Mouse (Mus musculus) embryo, embryonic 11.5 days (tissue): ENCODE measurements at regions not wholly inside any gene's neighbourhood (a gene's known extent, or its start where the extent isn't known, plus 50 kb on each side); places are given as distances from the start of the nearest gene placed in this dataset.

ENCODE experiments used
- DNase-seq: peaks from one replicate; pipeline ENCODE4 v3.0.0-alpha.2; 2012; ENCODE audit warnings: low read depth, low spot score

GRCm38 (mm10) chr11:89932231-89932865 lies 70.3 kb downstream of the Pctp start:
- DNase-seq = no peak

GRCm38 (mm10) chr11:89929115-89929988 lies 73.3 kb downstream of the Pctp start:
- no peak for DNase-seq

GRCm38 (mm10) chr11:89927483-89928156 lies 75.1 kb downstream of the Pctp start:
- DNase-seq = no peak

- DNase-seq = no peak
These were observed 80.1 kb downstream of the Pctp start for GRCm38 (mm10) chr11:89922551-89922950.

DNA sequence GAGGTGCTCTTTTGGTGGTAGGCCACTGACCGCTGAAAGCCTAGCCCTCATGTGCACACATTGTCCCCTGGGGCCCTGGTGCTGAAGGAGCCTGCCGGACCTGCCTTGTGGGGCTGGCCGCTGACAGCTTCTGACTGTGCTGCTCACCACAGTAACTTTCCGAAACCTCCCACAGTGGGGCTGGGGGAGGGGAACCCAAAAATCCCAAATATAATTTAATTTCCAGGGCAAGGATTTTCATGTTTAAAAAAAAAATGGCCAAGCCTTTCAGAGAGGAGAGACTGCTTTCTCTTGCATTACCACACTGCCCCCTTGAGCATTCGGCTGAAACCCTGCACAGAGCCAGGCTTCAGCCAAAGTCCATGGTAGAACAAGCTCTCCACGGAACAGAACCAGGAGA lies 81.5 kb downstream of the Pctp start:
- DNase-seq = peak; percentile 27

GRCm38 (mm10) chr11:89915795-89916194 lies 86.9 kb downstream of the Pctp start:
- no peak for DNase-seq

DNA sequence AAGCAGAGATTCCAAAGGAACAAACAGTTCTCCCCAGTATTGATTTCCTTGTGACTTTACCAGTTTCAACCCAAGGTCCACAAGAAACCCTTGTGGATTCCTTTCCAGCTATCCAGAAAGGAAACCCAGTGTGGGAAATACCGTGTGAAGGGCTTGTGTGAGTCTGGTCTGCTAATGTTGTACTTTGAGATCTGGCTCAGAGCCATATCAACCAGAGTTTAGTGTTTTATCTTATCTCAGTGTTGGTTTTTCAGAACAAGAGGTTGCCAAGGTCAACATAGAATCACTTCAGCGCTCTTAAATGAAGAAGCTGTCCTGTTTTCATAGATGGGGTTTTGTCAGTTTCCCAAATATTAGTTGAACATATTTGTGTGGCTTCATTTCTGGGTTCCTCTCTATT lies 88.1 kb downstream of the Pctp start:
- DNase-seq = no peak

- DNase-seq = no peak
These were observed 101.4 kb downstream of the Pctp start for GRCm38 (mm10) chr11:89901241-89901740.

- no peak for DNase-seq
These were observed 104.2 kb downstream of the Pctp start for GRCm38 (mm10) chr11:89898516-89898915.

- DNase-seq = no peak
These were observed 105.8 kb downstream of the Pctp start for GRCm38 (mm10) chr11:89896854-89897253.

DNA sequence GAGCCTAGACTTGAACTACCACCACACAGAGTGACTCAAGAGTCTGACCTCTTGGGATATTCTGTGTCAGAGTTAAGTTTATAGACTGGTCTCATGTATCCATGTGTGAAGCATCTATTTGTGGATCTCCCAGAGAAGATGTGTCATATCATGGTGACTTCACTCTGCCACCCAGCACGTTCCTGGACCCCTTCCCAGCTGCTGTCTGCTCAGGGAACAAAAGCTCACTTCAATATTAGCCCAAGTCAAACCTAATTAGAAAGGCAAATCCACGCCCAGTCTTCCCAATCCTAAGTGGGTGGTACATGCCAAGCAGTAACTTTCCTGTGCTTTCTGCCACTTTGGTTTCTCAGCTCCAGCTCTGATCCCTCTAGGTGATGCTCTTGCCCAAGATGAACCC lies 94.1 kb upstream of the Ankfn1 start:
- DNase-seq = no peak

GRCm38 (mm10) chr11:89867575-89867974 lies 90.1 kb upstream of the Ankfn1 start:
- DNase-seq = no peak

DNA sequence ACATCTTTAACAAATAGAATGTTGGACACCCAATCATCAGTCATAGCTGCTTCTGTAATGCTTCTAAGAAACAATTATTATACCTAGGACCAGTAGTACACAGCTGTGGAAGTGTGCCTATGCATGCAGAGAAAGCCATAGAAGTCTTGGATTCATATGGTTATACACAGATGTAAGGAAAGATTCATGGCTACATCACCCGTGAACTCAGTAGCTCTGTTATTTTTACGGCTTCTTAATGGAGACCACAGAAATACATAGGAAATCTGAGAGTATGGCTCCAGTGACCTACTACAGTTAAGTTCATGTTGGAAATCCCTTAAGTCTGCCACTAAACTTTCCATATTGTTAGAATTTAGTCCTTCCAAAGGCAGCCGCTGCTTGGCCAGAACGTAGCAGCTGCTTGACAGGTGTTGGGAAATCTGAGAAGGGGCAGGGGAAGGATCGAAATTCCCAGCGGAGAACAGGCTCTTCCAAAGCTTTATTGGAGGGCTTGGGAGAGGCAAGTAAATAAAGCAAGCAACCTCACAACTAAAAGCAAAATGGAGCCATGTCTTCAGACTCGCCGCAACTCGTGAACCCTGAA lies 78.8 kb upstream of the Ankfn1 start:
- peak; percentile 22 for DNase-seq

DNA sequence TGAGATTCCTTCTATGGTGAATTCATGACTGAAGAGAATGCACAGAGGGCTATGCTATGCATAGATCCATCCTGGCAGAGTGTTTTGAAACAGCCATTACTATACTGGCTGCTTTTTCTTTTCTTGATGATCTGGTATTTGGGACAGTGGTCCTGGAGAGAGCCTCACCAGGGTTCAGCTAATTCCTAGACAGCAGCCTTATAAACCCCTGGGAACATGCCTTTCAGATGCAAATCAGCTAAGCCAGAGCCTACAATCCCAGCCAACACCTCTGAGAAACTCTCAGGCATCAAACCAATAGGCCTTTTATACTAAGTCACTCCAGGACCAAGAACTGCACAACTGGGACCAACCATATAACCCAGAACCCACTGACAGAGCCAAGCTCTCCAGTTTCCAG lies 64.4 kb upstream of the Ankfn1 start:
- no peak for DNase-seq

- no peak for DNase-seq
These were observed 62.3 kb upstream of the Ankfn1 start for GRCm38 (mm10) chr11:89839671-89840327.

DNA sequence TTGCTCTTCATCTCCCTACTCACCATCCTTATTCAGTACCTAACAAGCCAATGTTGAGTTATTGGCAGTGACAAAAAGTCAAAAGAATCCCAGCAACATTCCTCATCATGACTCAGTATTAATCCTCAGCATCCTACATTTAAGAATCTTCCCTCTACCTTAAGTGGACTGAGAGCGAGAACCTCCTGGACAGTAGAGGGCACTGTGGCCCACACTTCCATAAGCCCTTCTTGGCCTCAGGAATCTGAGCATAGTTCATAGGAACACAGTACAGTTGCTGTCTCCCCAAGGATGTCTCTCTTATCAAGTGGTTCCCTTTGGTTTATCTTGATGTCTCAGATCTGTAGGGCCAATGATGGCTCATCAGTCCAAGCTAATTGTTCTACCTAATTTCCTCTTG lies 60.5 kb upstream of the Ankfn1 start:
- no peak for DNase-seq

DNA sequence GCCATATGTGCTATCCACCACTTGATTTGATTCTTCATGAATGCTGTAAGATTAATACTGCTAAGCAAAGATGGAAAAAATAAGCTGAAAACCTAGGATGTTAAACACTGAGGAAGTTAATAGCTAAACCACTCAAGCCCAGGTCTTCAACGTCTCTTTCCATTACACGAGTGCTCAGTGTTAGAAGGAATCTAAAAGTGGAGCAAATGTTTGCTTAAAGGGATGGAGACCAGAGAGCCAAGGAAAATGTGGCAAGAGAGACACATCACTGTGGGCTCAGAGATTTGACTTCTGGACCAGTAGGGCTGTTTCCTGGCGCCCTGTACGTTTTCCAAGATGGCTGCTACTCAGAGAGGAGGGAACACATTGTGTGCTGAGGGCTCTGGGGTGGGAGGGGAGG lies 59.4 kb upstream of the Ankfn1 start:
- no peak for DNase-seq

GRCm38 (mm10) chr11:89834068-89834467 lies 56.6 kb upstream of the Ankfn1 start:
- DNase-seq = no peak

- no peak for DNase-seq
These were observed 54.2 kb upstream of the Ankfn1 start for GRCm38 (mm10) chr11:89831577-89832110.
